Mouse (Mus musculus) lung, postnatal 0 days (tissue): ENCODE data around the gene Usb1. TPM values are rescaled to one million over a fixed set of nuclear protein-coding genes. Genes with fewer than 3 reads are reported as not detected.

Experiments used
- ATAC-seq: fragments of 200-750 bp; cut with Nextera tagmentation; 2 replicates; pipeline ENCODE4 v1.8.0; 2017; ENCODE audit warnings: moderate library complexity
- DNase-seq: peaks from one replicate; pipeline ENCODE4 v3.0.0-alpha.2; 2016; ENCODE audit warnings: low spot score
- H3K27ac ChIP-seq: fragments of 300-500 bp; sonication (generic); 2 replicates; pipeline ENCODE4 v1.5.1; 2014; ENCODE audit warnings: antibody characterized with exemption, mild to moderate bottlenecking, low read length, mixed read lengths
- H3K27me3 ChIP-seq: fragments of 300-500 bp; sonication (generic); replicated peaks from 2 replicates; pipeline ENCODE4 v1.6.1; 2014; ENCODE audit warnings: low read length, mixed read lengths; ENCODE audit not compliant: insufficient read depth
- H3K36me3 ChIP-seq: fragments of 300-500 bp; sonication (generic); 2 replicates; pipeline ENCODE4 v1.6.1; 2014; ENCODE audit warnings: low read length, mixed read lengths; ENCODE audit not compliant: insufficient read depth
- H3K4me1 ChIP-seq: fragments of 300-500 bp; sonication (generic); 2 replicates; pipeline ENCODE4 v1.6.1; 2014; ENCODE audit warnings: antibody characterized with exemption, low read depth, low read length, mixed read lengths; ENCODE audit not compliant: insufficient read depth
- H3K4me2 ChIP-seq: fragments of 300-500 bp; sonication (generic); replicated peaks from 2 replicates; pipeline ENCODE4 v1.6.1; 2014; ENCODE audit warnings: low read depth, mild to moderate bottlenecking, low read length, moderate library complexity, mixed read lengths
- H3K4me3 ChIP-seq: fragments of 300-500 bp; sonication (generic); 2 replicates; pipeline ENCODE4 v1.5.1; 2014; ENCODE audit warnings: low read depth, low read length
- H3K9ac ChIP-seq: fragments of 300-500 bp; sonication (generic); replicated peaks from 2 replicates; pipeline ENCODE4 v1.6.1; 2014; ENCODE audit warnings: low read depth, mild to moderate bottlenecking
- H3K9me3 ChIP-seq: fragments of 300-500 bp; sonication (generic); 2 replicates; pipeline ENCODE4 v1.6.1; 2016; ENCODE audit warnings: low read length, mixed read lengths
- CTCF ChIP-seq: IDR thresholded peaks from 2 replicates; pipeline ENCODE4 v1.5.1; 2016; ENCODE audit warnings: antibody characterized with exemption, mild to moderate bottlenecking
- EP300 ChIP-seq: IDR thresholded peaks from 2 replicates; pipeline ENCODE4 v1.6.1; 2016; ENCODE audit warnings: antibody characterized with exemption, mild to moderate bottlenecking, control low read depth
- WGBS: fragments of 180-500 bp; shearing (Covaris S2); extraction: QIAGEN DNeasy Blood & Tissue Kit; methylation state at CpG from one replicate; pipeline ENCODE4 v1.1.7; 2014; 5-methylcytosine and 5-hydroxymethylcytosine counted together
- polyA plus RNA-seq: library from polyadenylated mRNA; unstranded; fragments of >200 nt; fragmentation: Nextera tagmentation; extraction: Ambion mirVana; gene quantifications from 2 replicates; pipeline ENCODE4 v1.2.1, GENCODE M21; 2015

Gene Usb1
- polyA plus RNA-seq = 33.8 and 39.2 TPM in 2 replicates

GRCm38 (mm10) chr8:95331720-95332436 is at the start of gene Usb1, which contains the start of gene Zfp319:
Gene Usb1 (plus strand): TSS chr8:95332284.
Gene Zfp319 (minus strand): TSS chr8:95331950.
- Histone ChIP-seq H3K27ac (peak within 1 kb of the TSS; percentile 96), H3K9ac (peak within 1 kb of the TSS; percentile 86), H3K4me3 (peak within 1 kb of the TSS; percentile 84), H3K9me3 (no peaks in the 10 kb centered on the region), H3K4me2 (peak within 1 kb of the TSS; percentile 85), H3K27me3 (no peaks in the 10 kb centered on the region), H3K4me1 (peaks cover 15% of the 10 kb centered on the region; the same call in 1 of the 2 replicates), H3K36me3 (peaks cover 16% of the 10 kb centered on the region)
- no peak for TF ChIP-seq EP300
- peak; percentile 73 for TF ChIP-seq CTCF
- under 1% methylated on average over 66 of the region's 80 CpGs for WGBS
- ATAC-seq (peak; percentile 95), DNase-seq (peak; percentile 96)

GRCm38 (mm10) chr8:95289066-95289650 is 42.9 kb upstream of the Usb1 start:
- TF ChIP-seq CTCF = no peak
- no peak for TF ChIP-seq EP300
- Histone ChIP-seq H3K9ac (no peak overlapping the region), H3K9me3 (no peaks in the 10 kb centered on the region), H3K4me3 (no peak overlapping the region), H3K27ac (no peak overlapping the region), H3K27me3 (no peaks in the 10 kb centered on the region), H3K4me1 (no peaks in the 10 kb centered on the region), H3K36me3 (no peaks in the 10 kb centered on the region), H3K4me2 (no peak overlapping the region)
- DNase-seq (no peak), ATAC-seq (no peak)
- WGBS = 33% methylated on average over 6 of the region's 6 CpGs

GRCm38 (mm10) chr8:95293172-95293571 is 38.9 kb upstream of the Usb1 start:
- DNase-seq (peak; percentile 80), ATAC-seq (peak; percentile 79)
- Histone ChIP-seq H3K36me3 (no peaks in the 10 kb centered on the region), H3K4me3 (peak overlapping the region; percentile 33), H3K9ac (no peak overlapping the region; the same call in 1 of the 2 replicates), H3K4me1 (no peaks in the 10 kb centered on the region), H3K9me3 (no peaks in the 10 kb centered on the region), H3K4me2 (peak overlapping the region; percentile 53), H3K27ac (peak overlapping the region; percentile 80), H3K27me3 (no peaks in the 10 kb centered on the region)
- TF ChIP-seq EP300 = no peak
- TF ChIP-seq CTCF = no peak
- WGBS = 50% methylated on average over 11 of the region's 11 CpGs

GRCm38 (mm10) chr8:95293891-95294290 is 38.2 kb upstream of the Usb1 start:
- H3K4me3 ChIP-seq = peak overlapping the region; percentile 33
- no peaks in the 10 kb centered on the region for H3K4me1 ChIP-seq
- DNase-seq (peak; percentile 50), ATAC-seq (peak; percentile 70)
- 39% methylated on average over 7 of the region's 7 CpGs for WGBS
- H3K27ac ChIP-seq = peak overlapping the region; percentile 80
- H3K9me3 ChIP-seq = no peaks in the 10 kb centered on the region
- no peaks in the 10 kb centered on the region for H3K27me3 ChIP-seq
- peak overlapping the region; percentile 32; the same call in 1 of the 2 replicates for H3K9ac ChIP-seq
- H3K4me2 ChIP-seq = peak overlapping the region; percentile 53
- TF ChIP-seq CTCF = no peak
- no peak for TF ChIP-seq EP300
- no peaks in the 10 kb centered on the region for H3K36me3 ChIP-seq

GRCm38 (mm10) chr8:95302410-95302809 is 29.7 kb upstream of the Usb1 start:
- H3K9me3 ChIP-seq = no peaks in the 10 kb centered on the region
- H3K27me3 ChIP-seq = no peaks in the 10 kb centered on the region
- TF ChIP-seq EP300 (0 out of 2 replicates have a peak, but pooled peaks have one; percentile 13), CTCF (peak; percentile 81)
- no peak overlapping the region for H3K9ac ChIP-seq
- H3K4me3 ChIP-seq = no peak overlapping the region
- no peak overlapping the region for H3K27ac ChIP-seq
- H3K36me3 ChIP-seq = no peaks in the 10 kb centered on the region
- H3K4me2 ChIP-seq = no peak overlapping the region
- ATAC-seq (peak; percentile 74), DNase-seq (peak; percentile 75)
- no peaks in the 10 kb centered on the region for H3K4me1 ChIP-seq
- 14% methylated on average over 5 of the region's 5 CpGs for WGBS

GRCm38 (mm10) chr8:95305526-95305925 is 26.6 kb upstream of the Usb1 start:
- Histone ChIP-seq H3K4me1 (no peaks in the 10 kb centered on the region), H3K9me3 (no peaks in the 10 kb centered on the region), H3K27ac (no peak overlapping the region), H3K9ac (no peak overlapping the region), H3K4me2 (no peak overlapping the region), H3K4me3 (no peak overlapping the region), H3K36me3 (no peaks in the 10 kb centered on the region), H3K27me3 (no peaks in the 10 kb centered on the region)
- TF ChIP-seq CTCF = no peak
- TF ChIP-seq EP300 = no peak
- DNase-seq (no peak), ATAC-seq (no peak)
- 58% methylated on average over 4 of the region's 4 CpGs for WGBS
